Mouse (Mus musculus) cerebellum, adult 2 months (tissue): Measurements from ENCODE around the gene Nup188.

ENCODE experiments used
- CTCF ChIP-seq: fragments of 200-500 bp; IDR thresholded peaks from 2 replicates; pipeline ENCODE4 v1.5.1; 2011; ENCODE audit warnings: low read depth, mild to moderate bottlenecking, control low read depth, low read length, moderate library complexity, borderline replicate concordance; ENCODE audit not compliant: insufficient read depth
- POLR2A ChIP-seq: fragments of 200-500 bp; IDR thresholded peaks from 2 replicates; pipeline ENCODE4 v1.6.1; 2011; ENCODE audit warnings: low read length, control low read depth, borderline replicate concordance; ENCODE audit not compliant: insufficient read depth

GRCm38 (mm10) chr2:30327276-30327675 lies 41.1 kb downstream of the Nup188 start:
- no peak for TF ChIP-seq CTCF
- no peak for TF ChIP-seq POLR2A
